Mouse (Mus musculus) CD4-positive, CD25-positive, alpha-beta regulatory T cell, adult 4 months (primary cell): ENCODE data around the gene Xxylt1. TPM values are rescaled to one million over a fixed set of nuclear protein-coding genes. Genes with fewer than 3 reads are reported as not detected.
A peak's percentile ranks its signal among the peaks of the same experiment; 100 is the strongest.

Experiments
- ATAC-seq: one replicate; pipeline ENCODE4 v1.8.0; 2017
- polyA plus RNA-seq, 2 experiments: library from polyadenylated mRNA; unstranded; fragments of 100-300 nt; shearing (Covaris generic); gene quantifications; one replicate each; pipeline ENCODE4 v1.2.1; 2017

The Xxylt1 gene
- polyA plus RNA-seq, 2 experiments from 2014 or later = 31.2 to 32.9 TPM

DNA sequence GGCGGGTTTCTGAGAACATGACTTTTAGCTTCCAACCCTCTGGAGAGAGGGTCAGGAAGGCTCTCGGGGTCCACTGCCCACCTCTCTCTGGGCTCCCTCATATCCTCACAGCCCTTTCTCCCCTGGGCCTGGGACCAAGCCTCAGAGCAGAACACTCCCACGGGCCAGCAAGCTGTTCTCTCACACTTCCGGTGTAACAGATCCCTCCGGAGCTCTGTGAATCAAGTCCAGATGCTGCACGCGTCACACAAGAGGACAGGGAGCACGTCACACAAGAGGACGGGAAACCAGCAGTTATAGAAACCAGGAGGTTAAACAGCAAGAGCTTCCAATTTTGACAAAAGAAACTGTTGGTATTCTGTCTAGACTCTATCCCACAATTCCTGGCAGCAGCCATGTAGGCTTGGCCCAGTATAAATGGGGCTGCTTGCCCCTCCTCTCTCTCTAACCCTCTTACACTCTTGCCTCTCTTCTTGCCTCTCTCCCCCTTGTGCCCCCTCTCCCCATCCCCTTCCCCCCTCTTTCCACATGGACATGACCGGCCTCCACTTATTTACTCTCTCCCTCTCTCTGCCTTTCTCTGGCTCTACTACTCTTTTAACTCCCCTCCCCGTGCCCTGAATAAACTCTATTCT lies 19.9 kb downstream of the Xxylt1 start:
- no peak for ATAC-seq

DNA sequence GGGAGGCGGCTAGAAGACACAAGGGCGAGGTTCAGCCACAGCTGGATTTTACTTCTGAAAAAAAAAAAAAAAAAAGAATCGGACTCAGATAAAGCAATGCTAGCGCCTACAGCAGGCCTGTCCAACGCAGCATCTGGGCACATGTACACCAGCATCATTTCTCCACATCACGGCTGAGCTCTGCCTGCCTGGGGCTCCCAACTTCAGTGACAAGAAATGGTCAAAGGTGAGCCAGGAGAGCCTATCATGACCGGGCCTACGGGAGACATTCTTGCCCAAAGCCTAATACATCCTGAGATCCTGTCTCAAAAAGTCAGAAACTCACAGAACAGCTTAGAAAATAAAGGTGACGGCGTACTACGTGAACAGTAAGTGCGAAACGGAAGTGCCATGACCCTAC lies 20.5 kb downstream of the Xxylt1 start:
- no peak for ATAC-seq

DNA sequence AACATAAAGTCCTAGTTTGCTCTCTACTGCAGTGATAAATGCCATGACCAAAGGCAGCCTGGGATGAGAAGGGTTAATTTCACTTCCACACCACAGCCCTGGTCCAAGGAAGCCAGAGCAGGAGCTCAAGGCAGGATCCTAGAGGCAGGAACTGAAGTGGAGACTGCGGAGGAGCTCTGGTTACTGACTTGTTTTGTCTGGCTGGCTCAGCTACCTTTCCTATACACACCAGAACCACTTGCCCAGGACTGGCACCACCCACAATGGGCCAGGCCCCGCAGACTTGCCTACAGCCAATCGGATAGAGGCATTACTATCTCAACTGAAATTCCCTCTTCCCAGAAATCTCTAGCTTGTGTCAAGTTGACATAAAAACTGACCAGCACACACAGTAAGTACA lies 21.0 kb downstream of the Xxylt1 start:
- ATAC-seq = no peak

DNA sequence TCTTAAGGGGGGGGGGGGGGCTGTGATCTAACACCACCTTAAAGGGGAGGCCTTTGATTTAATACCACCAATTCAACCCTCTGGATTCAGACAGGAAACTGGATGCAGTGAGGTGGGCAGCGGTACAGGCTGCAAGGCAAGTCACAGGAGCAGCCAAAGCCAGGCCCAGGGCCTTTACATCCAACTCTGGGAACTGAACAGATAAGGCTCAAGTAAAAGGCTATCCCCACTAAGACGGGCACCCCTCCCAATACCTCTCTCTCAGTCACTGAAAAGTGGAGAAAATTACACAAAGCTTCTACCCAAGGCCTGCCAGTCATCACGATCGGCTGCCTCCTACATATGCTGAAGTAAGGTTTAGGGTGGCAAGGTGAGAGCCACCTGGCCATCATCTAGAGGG lies 21.5 kb downstream of the Xxylt1 start:
- no peak for ATAC-seq

DNA sequence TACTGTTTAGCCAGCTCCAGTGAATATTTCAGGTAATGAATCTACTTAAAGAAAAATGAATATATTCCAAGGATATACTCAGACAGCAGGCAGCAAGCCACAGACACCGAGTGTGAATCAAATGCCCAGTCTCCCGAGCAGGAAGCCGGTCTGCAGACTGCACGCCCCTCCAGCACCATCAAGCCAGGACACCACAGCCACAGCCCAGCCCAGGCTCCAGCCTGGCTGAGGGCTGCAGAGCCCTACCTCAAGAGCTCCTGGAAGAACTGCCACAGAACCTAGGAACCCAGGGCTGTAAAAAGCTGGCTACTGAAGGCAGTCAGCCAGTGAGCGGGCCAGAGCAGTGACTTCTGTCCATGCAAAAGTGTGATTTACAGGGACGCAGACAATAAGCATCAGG lies 28.4 kb downstream of the Xxylt1 start:
- ATAC-seq = no peak

DNA sequence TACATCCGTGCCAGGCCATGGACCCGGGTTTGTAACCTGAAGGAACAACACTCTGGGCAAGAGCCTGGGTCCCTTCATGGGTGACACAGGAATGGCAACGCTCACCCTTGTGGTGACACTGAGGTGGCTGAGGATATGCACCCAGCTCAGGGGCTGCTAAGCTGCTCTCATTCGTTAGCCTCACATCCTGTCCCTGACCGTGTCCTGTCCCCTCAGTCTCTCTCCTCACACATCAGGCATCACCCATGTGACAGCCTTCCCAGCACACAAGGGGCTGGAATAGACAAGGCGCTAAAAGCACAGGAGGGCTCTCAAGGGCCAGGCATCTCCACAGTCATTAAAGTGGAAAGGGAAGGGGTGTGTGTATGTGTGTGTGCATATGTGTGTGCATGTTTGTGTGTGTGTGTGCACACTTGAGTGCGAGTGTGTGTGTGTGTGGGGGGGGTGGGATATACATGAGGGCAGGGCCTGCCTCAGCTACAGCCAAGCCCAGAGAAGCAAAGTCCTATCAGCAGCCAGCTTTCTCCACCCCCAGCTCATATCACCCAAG lies 29.0 kb downstream of the Xxylt1 start:
- no peak for ATAC-seq

DNA sequence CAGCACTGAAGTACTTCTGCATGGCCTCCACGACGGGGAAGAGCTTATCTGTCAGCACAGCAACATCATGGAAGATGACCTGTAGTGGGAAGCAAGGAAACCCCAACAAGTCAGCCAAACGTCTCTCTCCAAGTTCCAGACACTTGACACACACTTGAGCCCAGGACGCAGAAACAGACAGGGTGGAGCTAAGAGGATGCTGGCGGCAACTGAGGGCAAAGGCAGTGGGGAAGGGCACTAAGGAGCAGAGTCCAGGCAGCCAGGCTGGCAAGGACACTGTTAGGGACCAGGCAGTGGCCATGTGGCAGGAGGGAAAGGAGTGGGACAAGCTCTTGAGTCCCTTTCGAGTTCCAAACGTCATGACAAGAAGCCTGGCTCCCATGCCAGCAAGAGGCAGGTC lies 30.5 kb downstream of the Xxylt1 start:
- no peak for ATAC-seq

DNA sequence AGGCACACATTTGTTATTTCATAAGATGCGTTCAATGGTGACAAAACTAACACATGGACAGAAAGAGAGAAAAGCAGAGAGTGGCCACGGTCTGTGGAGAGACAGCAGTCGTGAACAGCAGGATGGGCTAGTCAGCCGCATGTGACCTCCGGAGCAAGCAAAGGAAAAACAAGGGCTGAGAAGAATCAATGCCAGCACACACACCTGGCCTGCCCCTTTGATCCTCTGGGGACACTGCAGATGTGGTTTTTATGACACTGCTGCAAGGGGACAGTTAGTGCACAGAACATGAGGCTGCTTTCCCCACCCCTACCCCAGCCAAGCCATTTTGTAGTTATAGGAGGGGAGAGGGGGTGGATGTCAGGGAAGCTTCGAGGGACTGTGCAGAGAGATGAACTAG lies 33.0 kb downstream of the Xxylt1 start:
- no peak for ATAC-seq

DNA sequence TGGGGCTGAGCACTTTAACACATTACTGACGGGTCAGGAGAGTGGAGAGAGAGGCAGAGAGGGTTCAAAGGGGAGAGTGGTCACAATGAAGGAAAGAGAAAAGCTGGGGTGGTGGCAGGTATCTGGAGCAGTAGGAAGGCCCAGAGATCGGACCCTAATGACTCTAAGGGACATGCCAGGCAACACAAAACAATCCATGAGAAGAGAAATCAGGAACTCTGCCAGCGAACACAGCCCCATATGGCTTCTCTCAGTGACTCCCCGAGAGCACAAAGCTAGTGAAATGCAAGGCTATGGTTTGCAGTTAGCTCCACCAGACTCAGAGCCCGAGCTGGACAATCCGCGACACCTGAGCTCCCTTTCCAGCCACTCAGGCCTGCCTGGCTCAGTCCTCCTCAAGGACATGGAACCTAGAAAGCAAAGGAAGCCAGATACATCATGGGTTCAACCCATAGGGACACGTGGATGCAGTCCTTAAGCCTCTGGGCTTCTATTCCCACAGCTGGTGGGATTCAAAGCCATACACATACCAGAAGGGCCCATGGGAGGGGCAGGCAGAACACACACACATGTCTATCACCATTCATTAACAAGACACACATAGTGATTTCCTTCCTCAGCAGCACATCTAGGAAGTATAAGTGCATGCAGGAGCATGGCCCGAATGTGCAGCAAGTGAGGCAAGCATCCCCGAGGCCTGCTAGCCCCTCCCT lies 33.9 kb downstream of the Xxylt1 start:
- no peak for ATAC-seq

DNA sequence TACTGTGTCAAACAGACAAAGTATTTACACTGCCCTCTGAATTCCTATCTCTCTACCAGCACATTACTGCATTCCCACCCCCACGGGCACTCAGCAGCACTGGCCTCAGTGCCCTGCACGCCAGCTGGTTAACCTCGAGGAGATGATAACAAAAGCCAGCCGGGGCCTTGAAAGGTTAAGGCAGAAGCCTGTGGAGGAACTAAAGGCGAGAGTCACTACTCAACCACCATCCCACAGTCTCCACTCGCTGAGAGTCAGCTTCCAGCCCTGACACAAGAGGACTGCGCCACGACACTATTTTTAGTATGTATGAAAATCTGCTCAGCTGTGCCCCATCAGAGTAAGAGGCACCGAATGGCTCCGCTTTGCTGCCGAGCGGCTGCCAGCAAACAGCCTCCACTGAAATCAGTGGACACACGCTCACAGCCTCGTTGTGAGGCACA lies 35.0 kb downstream of the Xxylt1 start:
- ATAC-seq = no peak

DNA sequence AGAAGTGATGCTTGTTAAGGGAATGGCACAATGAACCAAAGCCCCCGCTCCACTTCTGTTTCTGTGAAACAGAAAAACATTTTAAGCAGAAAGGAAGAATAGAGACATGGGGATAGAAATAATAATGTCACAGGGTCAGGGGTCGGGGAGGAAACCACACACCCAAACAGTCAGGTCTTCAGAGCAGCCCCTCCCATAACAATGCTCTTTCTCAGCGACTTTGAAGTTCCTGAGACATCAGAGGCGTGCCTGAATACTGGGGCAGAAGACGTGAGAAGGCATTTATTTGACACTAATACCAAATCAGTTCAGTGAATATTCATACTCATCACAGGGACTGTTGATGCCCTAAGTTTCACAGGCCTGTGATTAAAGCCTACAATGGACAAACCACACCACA lies 36.0 kb downstream of the Xxylt1 start:
- peak; percentile 78 for ATAC-seq

DNA sequence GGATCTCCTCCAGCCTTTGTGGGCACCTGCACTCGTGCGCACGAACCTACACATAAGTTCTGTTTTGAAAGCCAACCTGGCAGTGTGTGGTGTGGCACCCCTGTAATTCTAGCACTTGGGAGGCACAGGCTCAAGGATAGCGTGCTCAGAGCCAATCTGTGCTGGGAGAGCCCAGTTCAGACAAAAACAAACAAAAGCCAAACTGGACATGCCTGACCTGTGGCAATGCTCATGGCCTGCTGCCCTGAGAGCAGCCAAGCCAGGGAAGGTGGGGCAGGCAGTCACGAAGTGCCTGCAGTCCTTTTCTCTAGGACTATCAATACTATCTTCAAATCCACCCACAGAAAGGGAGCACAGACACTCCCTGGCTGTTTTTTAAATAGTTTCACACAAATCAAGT lies 38.1 kb downstream of the Xxylt1 start:
- no peak for ATAC-seq

DNA sequence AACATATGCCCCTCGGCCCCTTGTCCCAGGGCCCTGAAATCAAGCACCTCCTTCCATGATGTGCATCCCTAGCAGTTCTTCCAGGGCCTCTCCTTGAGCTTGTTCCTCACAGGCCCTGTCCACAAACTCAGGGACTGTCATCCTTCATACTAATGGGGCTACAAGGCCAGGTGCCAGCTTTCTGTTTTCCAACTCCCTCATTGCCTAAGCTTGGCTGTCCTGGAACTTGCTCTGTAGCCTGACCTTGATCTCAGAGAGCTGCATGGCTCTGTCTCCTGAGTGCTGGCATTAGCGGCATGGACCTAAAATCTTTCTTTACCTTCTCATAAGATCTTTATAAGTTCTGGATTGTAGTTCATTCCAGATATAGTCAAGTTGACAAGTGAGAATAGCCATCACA lies 39.7 kb downstream of the Xxylt1 start:
- no peak for ATAC-seq

DNA sequence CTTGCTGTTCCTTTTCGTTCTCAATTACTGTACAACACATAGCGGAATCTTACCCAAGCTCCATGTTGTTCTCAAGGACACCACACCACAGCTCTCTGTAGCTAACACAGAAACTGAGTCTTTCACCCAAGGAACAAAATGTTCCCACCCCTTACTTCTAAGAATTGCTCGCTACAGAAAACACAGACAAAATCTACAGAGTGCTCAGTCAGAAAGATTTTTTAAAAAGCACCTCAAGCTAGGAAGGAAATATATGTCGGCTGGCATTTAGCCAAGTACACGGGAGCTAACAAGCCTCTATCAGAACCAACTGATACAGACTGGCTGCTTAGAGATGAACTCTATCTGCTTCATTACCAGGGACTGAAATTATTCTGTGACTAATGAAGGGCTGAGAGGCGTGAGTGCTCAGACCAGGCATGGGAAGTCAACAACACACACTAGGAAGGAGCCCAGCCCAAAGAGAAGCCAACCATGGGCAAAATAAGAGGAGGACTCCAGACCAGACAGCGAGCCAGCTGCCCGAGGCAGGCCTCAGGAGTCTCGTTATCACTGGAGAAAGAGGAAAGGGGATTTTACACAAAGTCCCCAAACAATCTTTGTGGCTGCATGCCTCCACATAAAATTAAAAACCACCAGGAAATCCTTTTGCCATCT lies 41.3 kb downstream of the Xxylt1 start:
- peak; percentile 61 for ATAC-seq

DNA sequence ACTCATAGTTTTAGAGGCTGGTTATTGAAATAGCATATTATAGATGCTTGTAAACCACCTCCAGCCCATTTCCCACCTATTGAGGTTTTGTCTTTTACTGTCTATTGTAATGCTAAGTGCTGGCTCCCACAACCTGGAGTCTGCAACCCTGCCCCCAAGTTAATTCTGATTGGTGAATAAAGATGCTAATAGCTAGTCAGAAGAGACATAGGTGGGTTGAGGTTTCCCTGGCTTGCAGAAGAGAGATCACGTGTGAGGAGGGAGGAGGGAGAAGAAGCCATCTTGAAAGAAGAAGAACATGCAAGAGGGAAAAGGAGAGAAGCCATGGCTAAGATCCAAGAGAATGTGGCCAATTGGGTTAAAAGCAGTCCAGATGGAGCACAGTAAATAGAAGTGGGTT lies 43.8 kb downstream of the Xxylt1 start:
- no peak for ATAC-seq

DNA sequence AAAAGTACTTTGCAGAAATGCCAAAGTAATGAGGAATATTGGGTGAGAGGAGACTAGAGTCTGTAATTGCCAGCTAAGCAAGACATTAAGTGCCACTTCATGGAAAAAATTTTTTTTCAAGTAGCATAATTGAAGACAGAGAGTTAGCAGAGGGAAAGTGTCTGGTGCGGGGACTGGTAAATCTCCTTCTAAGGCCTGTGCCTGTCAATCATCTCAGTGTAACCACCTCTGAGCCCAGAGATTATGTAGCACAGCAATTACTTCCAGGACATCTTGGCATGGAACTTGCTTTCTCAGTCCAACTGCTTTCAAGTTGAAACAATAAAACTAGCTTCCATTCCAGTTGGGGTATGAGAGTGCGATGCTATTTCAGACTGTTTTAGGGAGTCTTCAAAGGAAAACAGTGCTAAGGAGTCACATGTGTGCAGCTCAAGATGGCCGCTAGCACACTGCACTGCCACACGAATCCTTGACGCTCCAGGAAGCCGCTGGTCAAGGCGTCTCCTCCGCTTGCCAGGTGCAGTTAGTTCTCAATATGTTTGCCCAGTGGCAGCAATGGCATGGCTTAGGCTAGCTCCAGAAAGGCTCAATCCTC lies 45.5 kb downstream of the Xxylt1 start:
- no peak for ATAC-seq

DNA sequence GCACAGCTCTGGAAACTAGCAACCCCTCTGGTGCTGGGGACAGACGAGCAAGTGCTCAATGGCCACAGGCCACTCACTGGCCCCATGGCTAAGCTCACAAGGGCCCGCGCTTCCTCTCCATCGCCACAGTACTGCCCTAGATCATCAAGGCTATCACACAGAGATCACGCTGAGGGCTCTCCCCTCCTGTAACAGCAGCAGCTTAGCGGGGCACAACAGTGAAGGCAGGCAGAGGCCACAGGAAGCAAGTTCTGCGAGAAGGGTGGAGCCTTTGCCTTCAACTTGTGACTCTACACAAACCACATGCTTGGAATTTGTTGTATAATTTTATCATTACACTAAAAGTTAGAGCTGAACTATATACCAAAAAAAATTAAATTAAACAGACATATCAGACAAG lies 46.0 kb downstream of the Xxylt1 start:
- peak; percentile 75 for ATAC-seq

DNA sequence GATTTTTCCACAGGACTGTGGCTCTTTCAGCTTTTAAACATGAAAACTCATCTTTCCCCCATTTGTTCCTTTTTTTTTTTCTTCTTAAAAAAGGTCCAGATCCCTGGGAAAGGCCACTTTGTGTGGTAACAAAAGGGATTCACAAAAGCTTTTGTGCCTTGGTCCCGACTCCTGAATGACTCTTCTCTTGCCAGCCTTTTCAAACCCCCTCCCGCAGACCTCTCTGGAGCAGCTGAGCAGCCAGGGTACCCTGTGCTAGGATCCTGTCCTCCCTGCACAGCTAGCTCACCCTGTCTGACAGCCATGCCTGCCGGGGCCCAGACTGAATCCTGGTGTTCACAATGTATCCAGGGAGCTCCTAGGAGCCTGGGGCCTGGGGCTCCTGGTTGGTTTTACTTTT lies 47.2 kb downstream of the Xxylt1 start:
- no peak for ATAC-seq

DNA sequence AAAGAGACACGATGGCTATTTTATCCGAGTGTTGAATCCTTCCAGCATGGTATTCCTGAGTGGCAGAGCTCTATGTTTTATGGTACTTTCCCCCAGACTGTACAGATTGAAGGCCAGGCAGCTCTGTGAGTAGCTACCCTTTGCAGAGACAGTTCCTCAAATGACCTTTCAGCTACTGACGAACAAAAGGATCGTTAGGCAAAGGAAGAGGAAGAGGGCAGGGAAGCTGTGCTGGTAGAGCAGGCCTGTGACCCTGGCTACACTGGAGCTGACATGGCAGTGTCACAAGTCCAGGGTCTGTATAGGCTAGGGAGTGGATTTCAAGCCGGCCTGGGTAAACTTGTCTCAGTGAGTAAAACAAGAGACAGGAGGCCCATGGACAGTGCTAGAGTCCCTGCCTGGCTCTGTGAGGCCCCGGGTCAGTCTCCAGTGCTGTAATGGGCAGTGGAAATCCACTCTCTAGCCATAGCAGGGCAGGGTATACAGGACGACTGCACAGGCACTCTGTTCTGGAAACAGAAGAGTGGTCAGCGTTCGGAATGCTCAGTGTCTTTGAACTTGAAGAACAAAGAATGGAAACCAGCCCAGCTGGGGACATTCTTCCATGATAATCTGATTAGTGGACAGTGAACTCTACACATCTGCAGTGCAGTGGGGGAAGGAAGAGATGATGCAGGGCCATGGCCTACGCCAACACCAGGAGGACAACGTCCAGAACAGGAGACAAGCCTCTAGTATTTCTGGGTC lies 51.3 kb downstream of the Xxylt1 start:
- ATAC-seq = no peak

DNA sequence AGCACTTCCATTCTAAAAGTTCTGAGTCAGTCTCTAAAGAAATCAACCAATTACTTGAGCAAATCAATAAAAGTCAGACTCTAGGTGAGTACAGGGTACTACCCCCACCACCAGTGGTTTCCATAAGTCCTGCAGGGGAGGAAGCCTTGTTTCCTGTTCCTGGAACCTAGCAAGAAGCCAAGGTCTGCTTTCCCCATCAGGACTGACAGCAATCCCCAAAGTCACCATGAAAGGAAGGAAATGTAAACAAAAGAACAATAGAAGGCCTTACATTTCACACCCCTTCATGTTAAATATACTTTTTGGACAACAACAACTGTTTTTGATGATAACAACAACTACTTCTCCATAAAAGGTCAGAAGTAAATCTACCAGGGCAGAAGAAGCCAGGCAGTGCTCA lies 53.6 kb downstream of the Xxylt1 start:
- no peak for ATAC-seq

DNA sequence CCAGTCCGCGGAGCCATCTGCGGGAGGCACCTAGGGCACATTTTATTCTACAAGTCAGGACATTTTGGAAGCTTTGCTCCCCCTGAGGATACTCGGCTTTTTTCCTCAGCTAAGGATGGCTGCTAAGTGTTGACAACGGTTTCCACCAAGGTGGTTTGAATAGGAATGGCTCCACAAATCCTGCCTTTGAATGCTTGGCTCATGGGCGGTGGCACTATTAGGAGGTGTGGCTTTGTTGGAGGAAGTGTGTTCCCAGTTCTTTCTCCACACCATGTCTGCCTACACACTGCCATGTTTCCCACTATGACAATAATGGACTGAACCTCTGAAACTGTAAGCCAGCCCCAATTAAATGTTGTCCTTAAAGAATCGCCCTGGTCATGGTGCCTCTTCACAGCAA lies 55.7 kb downstream of the Xxylt1 start:
- no peak for ATAC-seq

DNA sequence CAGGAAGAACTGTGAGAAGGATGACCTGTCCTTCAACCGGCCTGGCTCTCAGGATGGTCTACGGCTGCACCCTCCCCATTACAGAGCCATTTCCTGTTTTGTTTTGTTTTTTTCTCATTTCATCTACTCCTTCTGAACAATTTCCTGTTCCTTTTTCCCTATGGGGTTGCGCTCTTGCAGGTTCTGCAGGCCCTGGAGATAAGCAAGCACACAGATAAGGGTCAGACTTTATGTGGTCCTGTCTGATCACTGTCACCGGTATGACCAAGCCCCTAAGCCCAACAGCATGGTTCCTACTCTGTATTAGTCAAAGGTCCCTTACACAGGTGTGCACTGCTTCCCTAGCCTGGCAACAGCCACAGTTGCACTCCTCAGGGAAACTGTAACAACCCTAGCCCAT lies 56.2 kb downstream of the Xxylt1 start:
- ATAC-seq = no peak

DNA sequence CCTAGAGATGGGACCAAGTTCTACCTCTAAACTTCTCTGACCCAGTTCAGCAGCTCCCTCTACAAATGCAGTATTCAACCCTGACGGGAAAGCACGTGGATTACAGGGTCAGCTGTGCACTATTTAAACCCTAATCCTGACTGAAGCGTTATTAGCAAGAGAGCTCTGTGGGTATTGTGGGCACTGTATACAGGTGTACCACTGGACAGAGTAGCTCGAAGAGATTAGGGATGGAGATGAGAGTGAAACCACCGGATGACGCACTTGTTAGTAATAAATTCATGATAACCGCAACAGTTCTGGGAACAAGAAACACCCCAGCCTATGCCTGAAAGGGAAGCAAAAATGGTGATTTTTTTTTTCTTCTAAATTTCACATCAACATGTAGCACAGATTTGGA lies 57.0 kb downstream of the Xxylt1 start:
- ATAC-seq = no peak
